Mouse (Mus musculus) left cerebral cortex, postnatal 14 days (tissue): Measurements from ENCODE around the gene Lmx1b. TPM values are rescaled to one million over a fixed set of nuclear protein-coding genes. Genes with fewer than 3 reads are reported as not detected.

Experiments
- DNase-seq, 2 experiments: peaks; one replicate each; pipeline ENCODE4 v3.0.0; 2021 to 2022; ENCODE audit warnings: low spot score in 2 of 2, mixed read lengths in 1 of 2
- intact Hi-C: fragments of 180-260 bp; cut with DNase I; formaldehyde crosslinking; loops from one replicate; pipeline ENCODE4 v1.15.1; 2025
- long read RNA-seq, 2 experiments: library from polyadenylated mRNA; stranded (forward); transcript quantifications; one replicate each; pipeline ENCODE4 v2.0.0; 2021
- total RNA-seq, 2 experiments: library from RNA; stranded (reverse); gene quantifications; 2 replicates each; pipeline ENCODE4 v1.2.3; 2021

Gene Lmx1b
- total RNA-seq, result under 1 TPM; 0.42 to 0.59 TPM
- long read RNA-seq, experiment 1, result 0 reads
- long read RNA-seq, experiment 2, result 0 reads

DNA sequence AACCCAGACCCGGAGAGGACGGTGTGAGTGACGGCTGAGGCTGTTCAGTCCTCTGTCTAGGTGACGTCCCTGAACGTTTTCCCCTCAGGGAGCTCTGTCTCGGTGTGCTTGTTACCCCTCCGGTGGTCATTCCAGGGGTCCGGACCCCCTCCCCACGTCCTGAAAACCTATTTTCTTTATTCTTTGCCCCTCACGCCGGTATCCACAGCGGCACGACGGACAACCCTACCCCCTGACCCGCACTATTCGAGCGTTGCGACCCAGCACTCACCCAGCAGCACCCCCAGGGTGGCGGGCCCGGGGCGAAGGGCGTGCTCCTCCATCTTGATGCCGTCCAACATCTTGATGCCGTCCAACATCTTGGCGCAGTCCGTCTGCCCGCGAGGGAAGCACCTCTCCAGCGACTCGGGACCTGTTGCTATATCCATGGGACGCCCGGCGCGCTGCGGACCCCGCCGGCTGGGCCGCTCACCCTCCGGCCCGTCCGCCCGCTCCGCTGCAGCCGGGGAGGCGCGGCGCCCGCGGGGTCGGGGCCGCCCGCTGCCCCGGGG lies at the start of gene Lmx1b:
Gene Lmx1b (minus strand): TSS at position 341 of the 551 bp plus-strand sequence.
- intact Hi-C loops, result no loop called here
- no peak for DNase-seq

GRCm38 (mm10) chr2:33689880-33690462 lies 49.7 kb upstream of the Lmx1b start:
- peak in 1 of 2 experiments; percentile 64 for DNase-seq

GRCm38 (mm10) chr2:33689155-33689879 lies 49.0 kb upstream of the Lmx1b start:
- no peak for DNase-seq
- intact Hi-C loops, result no loop called here

More at GRCm38 (mm10) chr2:33689880-33690462, 49.7 kb upstream of the Lmx1b start:
- intact Hi-C loops, result no loop called here

- no peak for DNase-seq
- intact Hi-C loops, result no loop called here
Observed at GRCm38 (mm10) chr2:33683594-33683993, 43.3 kb upstream of the Lmx1b start.

GRCm38 (mm10) chr2:33683095-33683494 lies 42.8 kb upstream of the Lmx1b start:
- intact Hi-C loops, result no loop called here
- DNase-seq, result no peak

- DNase-seq, result peak; percentile 39 to 77
- intact Hi-C loops, result loop anchor here (1.0 kb wide), 1 partner anchor 52 kb away; no protein-coding TSS in a partner anchor
Observed at GRCm38 (mm10) chr2:33682219-33682618, 41.9 kb upstream of the Lmx1b start.

GRCm38 (mm10) chr2:33678950-33679654 lies 38.8 kb upstream of the Lmx1b start:
- intact Hi-C loops, result no loop called here

DNA sequence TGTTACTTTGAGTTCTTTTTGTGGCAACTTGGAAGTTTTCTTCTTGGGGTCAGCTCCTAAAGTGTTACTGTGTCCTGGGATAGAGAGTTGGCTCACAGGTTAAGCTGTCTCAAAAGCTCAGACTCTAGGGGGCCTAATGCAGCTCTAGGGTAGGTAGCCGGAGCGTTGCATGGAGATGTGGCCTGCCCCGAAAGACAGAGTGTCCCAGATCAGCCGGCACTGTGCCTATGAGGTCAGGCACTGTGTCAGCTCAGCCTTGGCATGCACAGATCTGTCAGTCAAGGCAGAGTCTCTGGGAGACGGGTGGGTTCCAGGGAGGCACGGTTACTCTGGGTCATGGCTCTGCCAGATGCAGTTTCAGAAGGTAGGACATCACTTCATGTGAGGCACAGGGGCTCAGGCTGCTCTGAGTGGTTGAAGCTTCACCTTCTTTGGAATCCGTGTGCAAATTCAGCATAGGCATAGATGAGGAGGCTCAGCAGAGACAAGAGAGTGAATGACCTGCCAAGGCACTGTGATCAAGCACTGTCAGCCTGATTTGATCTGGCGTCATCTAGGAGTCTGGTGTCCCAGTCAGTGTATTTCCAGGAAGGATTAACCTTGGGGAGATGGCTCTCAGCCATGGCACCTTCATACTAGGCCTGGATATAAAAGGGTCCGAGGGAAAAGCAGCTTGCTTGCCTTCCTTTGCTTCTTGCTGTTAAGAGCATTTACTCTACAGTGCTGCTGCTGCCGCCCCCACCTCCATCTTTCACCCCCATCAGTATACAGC lies 32.6 kb upstream of the Lmx1b start:
- intact Hi-C loops, result no loop called here
- no peak for DNase-seq

More at GRCm38 (mm10) chr2:33678950-33679654, 38.8 kb upstream of the Lmx1b start:
- no peak for DNase-seq

GRCm38 (mm10) chr2:33668741-33669140 lies 28.4 kb upstream of the Lmx1b start:
- no peak for DNase-seq

GRCm38 (mm10) chr2:33666388-33666945 lies 26.2 kb upstream of the Lmx1b start:
- DNase-seq, result no peak
- intact Hi-C loops, result no loop called here

More at GRCm38 (mm10) chr2:33668741-33669140, 28.4 kb upstream of the Lmx1b start:
- intact Hi-C loops, result no loop called here

- intact Hi-C loops, result no loop called here
- peak; percentile 30 to 56 for DNase-seq
Observed at GRCm38 (mm10) chr2:33665363-33666058, 25.2 kb upstream of the Lmx1b start.

DNA sequence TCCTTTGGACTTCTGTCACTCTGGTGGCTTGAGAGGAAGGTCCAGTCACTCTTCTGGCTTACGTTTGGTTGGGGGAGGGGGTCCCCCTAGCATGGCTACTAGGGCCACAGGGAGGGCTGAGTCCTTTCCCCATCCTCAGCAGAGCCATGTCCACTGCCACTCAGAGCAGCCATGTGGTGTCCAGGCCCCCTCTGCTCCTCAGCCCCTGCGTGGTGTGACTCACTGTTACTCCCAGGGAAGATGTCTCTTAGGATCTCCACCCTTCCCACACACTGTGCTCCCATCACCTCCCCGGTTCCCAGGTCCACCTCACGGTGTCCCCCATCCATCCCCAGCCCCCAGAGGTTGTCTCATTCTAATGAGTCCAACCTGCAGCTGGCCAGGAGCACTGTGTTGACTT lies 24.4 kb upstream of the Lmx1b start:
- DNase-seq, result no peak
- intact Hi-C loops, result no loop called here

GRCm38 (mm10) chr2:33659288-33659629 lies 18.9 kb upstream of the Lmx1b start:
- no peak for DNase-seq
- intact Hi-C loops, result no loop called here

DNA sequence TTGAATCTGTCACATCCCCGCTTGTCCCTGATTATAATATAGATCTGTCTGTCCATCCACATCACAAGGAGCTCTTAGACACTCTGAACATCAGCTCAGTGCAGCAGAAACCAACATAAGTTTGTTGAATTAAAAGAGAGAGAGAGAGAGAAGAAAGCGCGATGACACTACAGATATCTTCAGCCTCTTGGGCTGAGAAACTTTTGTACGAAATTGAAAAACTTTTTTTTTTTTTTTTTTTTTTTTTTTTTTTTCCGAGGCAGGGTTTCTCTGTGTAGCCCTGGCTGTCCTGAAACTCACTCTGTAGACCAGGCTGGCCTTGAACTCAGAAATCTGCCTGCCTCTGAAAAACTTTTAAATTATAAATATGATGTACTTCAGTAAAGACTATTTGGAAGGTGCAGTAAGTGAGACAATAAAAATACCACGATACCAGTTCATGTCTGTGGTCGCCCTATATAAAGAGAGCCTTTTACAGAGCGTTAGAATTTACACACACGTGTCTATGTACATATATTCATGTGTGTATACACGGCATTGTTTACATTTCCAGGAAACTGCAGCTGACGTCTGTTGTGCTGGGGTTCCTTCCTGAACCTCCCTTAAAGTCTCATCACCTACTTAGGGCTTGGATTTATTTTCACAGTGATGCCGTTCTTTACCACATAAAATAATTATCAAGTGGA lies 18.4 kb upstream of the Lmx1b start:
- no peak for DNase-seq
- intact Hi-C loops, result no loop called here

DNA sequence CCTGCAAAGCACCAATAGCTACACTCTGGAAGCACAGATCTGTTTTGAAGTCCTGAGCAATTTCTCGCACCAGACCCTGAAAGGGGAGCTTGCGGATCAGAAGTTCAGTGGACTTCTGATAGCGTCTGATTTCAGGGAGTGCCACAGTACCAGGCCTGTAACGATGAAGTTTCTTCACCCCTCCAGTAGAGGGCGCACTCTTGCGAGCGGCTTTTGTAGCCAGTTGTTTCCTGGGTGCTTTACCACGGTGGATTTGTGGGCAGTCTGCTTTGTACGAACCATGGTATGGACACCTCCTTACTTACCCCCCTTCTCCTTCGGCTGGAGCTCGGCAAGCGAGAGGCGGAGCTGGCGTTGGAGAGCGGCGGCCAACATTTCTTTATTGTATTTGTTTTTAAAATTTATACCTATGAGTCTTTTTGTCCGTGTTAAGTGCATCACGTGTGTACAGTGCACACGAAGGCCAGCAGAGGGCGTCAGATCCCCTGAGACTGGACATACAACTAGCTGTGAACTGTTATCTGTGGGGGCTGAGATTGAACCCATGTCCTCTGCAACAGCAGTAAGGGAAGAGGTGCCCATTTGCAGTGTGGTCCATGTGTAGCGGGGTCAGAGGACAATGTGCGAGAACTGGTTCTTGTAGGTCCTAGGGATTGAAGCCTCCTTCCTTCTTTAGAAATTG lies 12.3 kb upstream of the Lmx1b start:
- intact Hi-C loops, result no loop called here
- no peak for DNase-seq

GRCm38 (mm10) chr2:33649371-33649770 lies 9.1 kb upstream of the Lmx1b start:
- peak in 1 of 2 experiments; percentile 16 for DNase-seq
- intact Hi-C loops, result no loop called here

DNA sequence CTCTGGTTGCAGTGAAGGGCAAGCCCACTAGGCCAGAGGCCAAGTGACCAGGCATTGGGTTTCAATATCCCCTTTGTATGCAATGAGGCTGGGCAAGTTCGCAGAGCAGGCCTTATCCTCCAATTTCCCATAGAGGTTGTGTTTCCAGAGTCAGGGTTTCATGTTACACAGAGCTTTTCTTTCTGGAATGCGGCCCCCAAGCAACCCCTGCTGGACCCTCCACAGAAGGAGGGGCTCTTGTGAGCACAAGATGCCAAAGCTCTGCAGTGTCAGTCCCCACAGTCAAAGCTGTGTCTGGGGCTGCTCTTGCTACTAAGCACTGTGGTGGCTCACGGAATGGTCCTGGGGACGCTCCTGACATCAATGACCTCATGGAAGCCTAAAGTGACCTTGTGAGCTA lies 8.6 kb upstream of the Lmx1b start:
- intact Hi-C loops, result no loop called here
- DNase-seq, result no peak

DNA sequence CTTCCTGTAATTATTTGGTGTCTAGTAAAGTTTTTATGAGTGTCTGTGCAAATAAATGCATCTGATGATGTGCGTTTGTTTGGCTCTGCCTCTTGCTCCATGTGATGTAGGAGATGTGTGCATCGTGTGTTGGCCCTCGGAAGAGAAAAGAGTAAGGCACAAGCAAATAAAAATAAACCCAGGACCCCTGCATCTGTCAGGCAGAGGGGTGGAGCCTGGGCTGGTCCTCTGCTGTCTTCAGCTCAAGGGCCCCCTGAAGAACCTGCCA lies 5.9 kb upstream of the Lmx1b start:
- intact Hi-C loops, result no loop called here
- DNase-seq, result no peak
